Mouse (Mus musculus) spleen, adult 2 months (tissue): Measurements from ENCODE around the gene Meis2. TPM values are rescaled to one million over a fixed set of nuclear protein-coding genes. Genes with fewer than 3 reads are reported as not detected.

Experiments used
- DNase-seq, 2 experiments: peaks; one replicate each; pipeline versions ENCODE4 v3.0.0 to v3.0.0-alpha.2; 2012 to 2021; ENCODE audit warnings: low spot score in 2 of 2, low read depth in 1 of 2
- H3K27ac ChIP-seq: fragments of 200-500 bp; 2 replicates; pipeline ENCODE4 v1.5.1; 2012; ENCODE audit warnings: low read length, inconsistent platforms; ENCODE audit not compliant: insufficient read depth
- H3K27me3 ChIP-seq: fragments of 200-500 bp; 2 replicates; pipeline ENCODE4 v1.6.1; 2012; ENCODE audit warnings: mild to moderate bottlenecking, moderate library complexity, low read length, inconsistent platforms; ENCODE audit not compliant: control insufficient read depth, insufficient read depth
- H3K36me3 ChIP-seq: fragments of 200-500 bp; 2 replicates; pipeline ENCODE4 v1.6.1; 2012; ENCODE audit warnings: mild to moderate bottlenecking, low read length, inconsistent platforms; ENCODE audit not compliant: control insufficient read depth, insufficient read depth
- H3K4me1 ChIP-seq: fragments of 200-500 bp; 2 replicates; pipeline ENCODE4 v1.6.1; 2011; ENCODE audit warnings: inconsistent platforms; ENCODE audit not compliant: control insufficient read depth, insufficient read depth, insufficient read length
- H3K4me3 ChIP-seq: fragments of 200-500 bp; 2 replicates; pipeline ENCODE4 v1.5.1; 2011; ENCODE audit warnings: mild to moderate bottlenecking, inconsistent platforms; ENCODE audit not compliant: insufficient read depth, insufficient read length; ENCODE audit errors: extremely low read depth
- CTCF ChIP-seq: fragments of 200-500 bp; IDR thresholded peaks from 2 replicates; pipeline ENCODE4 v1.5.1; 2011; ENCODE audit warnings: mild to moderate bottlenecking, inconsistent platforms; ENCODE audit not compliant: insufficient read depth, insufficient read length, insufficient replicate concordance; ENCODE audit errors: extremely low read depth
- POLR2A ChIP-seq: fragments of 200-500 bp; IDR thresholded peaks from 2 replicates; pipeline ENCODE4 v1.6.1; 2011; ENCODE audit warnings: low read depth, low read length, inconsistent platforms
- WGBS: fragments of 180-500 bp; shearing (Covaris S2); methylation state at CpG from one replicate; pipeline ENCODE4 v1.1.7; 2018; 5-methylcytosine and 5-hydroxymethylcytosine counted together
- polyA plus RNA-seq: library from polyadenylated mRNA; depleted of rRNA; stranded (reverse); fragments of >200 nt; gene quantifications from 2 replicates; pipeline ENCODE4 v1.2.3, GENCODE M21; 2012; rRNA removed

Gene Meis2
- 3.2 and 5.4 TPM in 2 replicates for polyA plus RNA-seq

GRCm38 (mm10) chr2:116065570-116066005 is at the start of gene Meis2:
Gene Meis2, minus strand, starts transcription at chr2:116065839.
- H3K27ac ChIP-seq, result peak within 1 kb of the TSS; percentile 20; the same call in 1 of the 2 replicates
- H3K36me3 ChIP-seq, result no peaks in the 10 kb centered on the region
- peak within 1 kb of the TSS; percentile 50 for H3K4me3 ChIP-seq
- H3K4me1 ChIP-seq, result no peaks in the 10 kb centered on the region
- peaks cover 16% of the 10 kb centered on the region for H3K27me3 ChIP-seq
- no peak for DNase-seq
- WGBS, result 2% methylated on average over 28 of the region's 37 CpGs
- no peak for TF ChIP-seq CTCF
- TF ChIP-seq POLR2A, result no peak

- no peak overlapping the region for H3K27ac ChIP-seq
- WGBS, result 53% methylated on average over 4 of the region's 4 CpGs
Measured at GRCm38 (mm10) chr2:116106194-116106593, 40.6 kb upstream of the Meis2 start.

DNA sequence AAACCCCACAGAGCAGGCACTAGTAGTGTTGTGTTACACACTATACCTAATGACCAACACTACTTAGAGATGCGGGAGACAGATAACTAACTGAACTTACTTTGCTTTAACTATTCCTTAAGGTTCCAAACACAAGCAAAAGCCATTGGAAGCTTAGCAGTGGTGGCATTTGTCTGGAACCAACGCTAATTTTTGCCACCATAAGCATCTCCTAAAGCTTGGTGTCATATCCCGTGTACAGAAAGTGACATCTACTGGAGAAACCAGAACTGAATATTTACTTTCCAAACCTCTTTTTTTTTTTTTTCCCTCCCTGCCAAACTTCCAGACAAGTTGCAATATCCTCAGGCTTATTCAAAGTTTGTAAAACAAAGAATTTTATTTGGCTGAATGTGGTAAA is 39.5 kb upstream of the Meis2 start:
- H3K4me1 ChIP-seq, result no peaks in the 10 kb centered on the region
- H3K36me3 ChIP-seq, result no peaks in the 10 kb centered on the region
- no peak overlapping the region for H3K27ac ChIP-seq
- no peak overlapping the region for H3K4me3 ChIP-seq
- no peaks in the 10 kb centered on the region for H3K27me3 ChIP-seq
- 67% methylated on average over 3 of the region's 3 CpGs for WGBS
- DNase-seq, result no peak
- TF ChIP-seq CTCF, result no peak
- TF ChIP-seq POLR2A, result no peak

More at GRCm38 (mm10) chr2:116106194-116106593, 40.6 kb upstream of the Meis2 start:
- no peak overlapping the region for H3K4me3 ChIP-seq
- TF ChIP-seq POLR2A (no peak), CTCF (no peak)
- no peaks in the 10 kb centered on the region for H3K36me3 ChIP-seq
- no peaks in the 10 kb centered on the region for H3K27me3 ChIP-seq
- no peak for DNase-seq
- no peaks in the 10 kb centered on the region for H3K4me1 ChIP-seq

DNA sequence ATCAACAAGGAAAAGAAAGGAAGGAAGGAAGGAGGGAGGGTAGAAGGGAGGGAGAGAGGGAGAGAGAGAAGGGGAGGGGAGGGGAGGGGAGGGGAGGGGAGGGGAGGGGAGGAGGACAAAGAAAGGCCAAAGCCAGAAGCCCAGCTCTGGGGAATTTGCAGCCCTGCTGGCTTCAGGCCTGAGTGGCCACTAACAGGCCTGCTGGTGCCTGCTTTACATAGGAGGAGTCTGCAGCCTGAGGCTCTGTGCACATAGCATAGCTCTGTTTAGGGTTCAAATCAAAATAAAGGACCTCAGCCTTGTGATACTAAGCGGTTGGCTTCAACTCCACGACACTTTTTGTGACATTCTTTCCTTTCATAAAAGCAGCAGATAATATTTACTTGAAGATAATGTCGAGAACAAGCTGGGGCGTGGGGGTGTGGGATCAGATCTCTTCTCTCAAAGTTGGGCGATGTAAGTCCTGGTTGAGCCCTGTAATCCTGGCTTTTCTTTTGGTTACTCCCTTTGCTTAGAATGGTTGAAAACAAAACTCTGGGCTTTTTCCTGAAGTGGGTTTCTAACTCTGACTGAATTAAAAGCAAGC is 37.9 kb upstream of the Meis2 start:
- TF ChIP-seq CTCF (no peak), POLR2A (no peak)
- Histone ChIP-seq H3K27me3 (no peaks in the 10 kb centered on the region), H3K36me3 (no peaks in the 10 kb centered on the region), H3K27ac (no peak overlapping the region), H3K4me3 (no peak overlapping the region), H3K4me1 (no peaks in the 10 kb centered on the region)
- WGBS, result 84% methylated on average over 5 of the region's 5 CpGs
- no peak for DNase-seq

- H3K4me3 ChIP-seq, result no peak overlapping the region
- no peak overlapping the region for H3K27ac ChIP-seq
- no peaks in the 10 kb centered on the region for H3K27me3 ChIP-seq
- no peaks in the 10 kb centered on the region for H3K36me3 ChIP-seq
- no peaks in the 10 kb centered on the region for H3K4me1 ChIP-seq
- no peak; the same call in 1 of the 2 replicates for TF ChIP-seq CTCF
- no peak for TF ChIP-seq POLR2A
- DNase-seq, result peak in 1 of 2 experiments; percentile 6
Measured at GRCm38 (mm10) chr2:116101221-116101620, 35.6 kb upstream of the Meis2 start.

DNA sequence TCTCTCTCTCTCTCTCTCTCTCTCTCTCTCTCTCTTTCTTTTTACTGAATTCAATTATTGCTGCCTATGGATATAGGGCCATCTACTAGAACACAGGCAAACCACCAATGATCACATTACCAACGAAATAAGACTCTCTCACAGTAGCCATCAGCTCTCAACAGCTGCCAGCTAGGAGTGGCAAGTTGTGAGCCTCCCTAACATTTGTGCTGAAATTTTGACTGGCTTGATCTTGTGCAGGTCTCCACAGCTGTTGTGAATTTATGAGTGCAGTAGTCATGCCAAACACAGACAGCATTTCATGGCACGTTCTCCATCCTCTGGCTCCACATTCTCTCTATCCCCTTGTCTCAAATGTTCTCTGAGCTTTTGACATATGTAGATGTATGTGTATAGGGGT is 15.3 kb upstream of the Meis2 start:
- Histone ChIP-seq H3K27ac (no peak overlapping the region), H3K27me3 (peaks cover under 1% of the 10 kb centered on the region; the same call in 1 of the 2 replicates), H3K36me3 (no peaks in the 10 kb centered on the region), H3K4me3 (no peak overlapping the region), H3K4me1 (no peaks in the 10 kb centered on the region)
- DNase-seq, result no peak
- WGBS, result 69% methylated on average over 2 of the region's 2 CpGs
- TF ChIP-seq POLR2A (no peak), CTCF (no peak)

DNA sequence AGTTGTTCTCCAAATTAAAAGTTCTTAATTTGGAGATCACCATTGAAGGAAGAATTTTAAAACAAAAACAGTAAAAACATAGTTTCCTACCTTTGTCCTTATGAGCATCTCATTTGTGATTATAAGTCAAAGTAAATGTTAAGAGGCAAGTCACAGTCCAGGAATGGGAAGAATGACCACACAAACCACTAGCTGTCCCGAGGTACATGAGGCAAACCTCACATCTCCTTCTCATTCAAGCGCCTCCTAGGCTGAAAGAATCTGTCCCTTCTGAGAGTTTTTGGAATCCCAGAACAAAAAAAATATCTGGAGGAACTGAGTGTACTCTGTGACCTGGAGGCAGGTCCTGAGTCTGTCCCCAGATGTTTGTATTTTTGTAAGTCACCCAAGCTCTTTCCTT is 13.2 kb upstream of the Meis2 start:
- no peaks in the 10 kb centered on the region for H3K36me3 ChIP-seq
- DNase-seq, result no peak
- no peaks in the 10 kb centered on the region for H3K4me1 ChIP-seq
- H3K4me3 ChIP-seq, result no peak overlapping the region
- peaks cover 9% of the 10 kb centered on the region; the same call in 1 of the 2 replicates for H3K27me3 ChIP-seq
- TF ChIP-seq POLR2A (no peak), CTCF (no peak)
- no peak overlapping the region for H3K27ac ChIP-seq
- WGBS, result 64% methylated on average over 2 of the region's 2 CpGs
